Mouse (Mus musculus) CH12.LX (cell line): ENCODE measurements around the gene Rnf123. TPM values are rescaled to one million over a fixed set of nuclear protein-coding genes. Genes with fewer than 3 reads are reported as not detected.

ENCODE experiments used
- DNase-seq: peaks from one replicate; pipeline ENCODE4 v3.0.0-alpha.2; 2013; ENCODE audit errors: extremely low read depth
- H3K27ac ChIP-seq: 2 replicates; pipeline ENCODE4 v1.5.1; 2012; ENCODE audit warnings: low read depth, mild to moderate bottlenecking, control low read depth, moderate library complexity; ENCODE audit not compliant: insufficient read depth
- H3K27me3 ChIP-seq: replicated peaks from 2 replicates; pipeline ENCODE3; 2012; ENCODE audit warnings: inconsistent platforms
- H3K36me3 ChIP-seq, 2 experiments: replicated peaks in 1 of 2; 2 replicates each; pipeline versions ENCODE3 to v1.6.1; 2012; ENCODE audit warnings: inconsistent platforms in 1 of 2, low read length in 1 of 2, mild to moderate bottlenecking in 1 of 2, mixed read lengths in 1 of 2, moderate library complexity in 1 of 2; ENCODE audit not compliant: control insufficient read depth in 1 of 2, insufficient read depth in 1 of 2
- H3K4me1 ChIP-seq, 2 experiments: 2 replicates each; pipeline ENCODE4 v1.6.1; 2012; ENCODE audit warnings: inconsistent platforms in 1 of 2, moderate library complexity in 1 of 2; ENCODE audit not compliant: insufficient read depth in 2 of 2, control insufficient read depth in 1 of 2
- H3K4me2 ChIP-seq: 2 replicates; pipeline ENCODE4 v1.6.1; 2012; ENCODE audit warnings: low read depth, mild to moderate bottlenecking, control low read depth; ENCODE audit not compliant: poor library complexity, insufficient read depth, severe bottlenecking
- H3K4me3 ChIP-seq, 3 experiments: fragments of 150-350 bp in 1 of 3; sonication (generic) in 1 of 3; replicated peaks in 1 of 3; 2 replicates each; pipeline versions ENCODE3 to v1.5.1; 2011 to 2012; ENCODE audit warnings: low read depth in 2 of 3, low read length in 2 of 3, mild to moderate bottlenecking in 2 of 3, moderate library complexity in 2 of 3, control low read depth in 1 of 3, improper control_type of control experiment in 1 of 3, inconsistent platforms in 1 of 3, mixed read lengths in 1 of 3; ENCODE audit not compliant: poor library complexity in 1 of 3
- H3K79me2 ChIP-seq: replicated peaks from 2 replicates; pipeline ENCODE4 v1.6.1; 2012; ENCODE audit warnings: mild to moderate bottlenecking, moderate library complexity; ENCODE audit not compliant: control insufficient read depth, poor library complexity, insufficient read depth, severe bottlenecking; ENCODE audit errors: extremely low read depth
- H3K9ac ChIP-seq: 2 replicates; pipeline ENCODE4 v1.6.1; 2012; ENCODE audit warnings: low read depth, mild to moderate bottlenecking, control low read depth, moderate library complexity; ENCODE audit not compliant: insufficient read depth
- H3K9me3 ChIP-seq: replicated peaks from 2 replicates; pipeline ENCODE3; 2012; ENCODE audit warnings: low read length, inconsistent platforms, mixed read lengths
- BHLHE40 ChIP-seq: IDR thresholded peaks from 2 replicates; pipeline ENCODE4 v1.6.1; 2011; ENCODE audit warnings: mild to moderate bottlenecking, low read depth, low read length, improper control_type of control experiment
- CHD1 ChIP-seq: IDR thresholded peaks from 2 replicates; pipeline ENCODE4 v1.6.1; 2012; ENCODE audit warnings: low read depth, low read length, improper control_type of control experiment, inconsistent platforms
- CHD2 ChIP-seq: IDR thresholded peaks from 2 replicates; pipeline ENCODE4 v1.6.1; 2011; ENCODE audit warnings: low read length, improper control_type of control experiment
- CTCF ChIP-seq, 2 experiments: IDR thresholded peaks in 1 of 2; conservative IDR thresholded peaks in 1 of 2; 2 replicates each; pipeline ENCODE4 v1.5.1; 2011 to 2012; ENCODE audit warnings: low read depth in 2 of 2, low read length in 2 of 2, improper control_type of control experiment in 1 of 2, inconsistent platforms in 1 of 2, mild to moderate bottlenecking in 1 of 2, moderate library complexity in 1 of 2
- E2F4 ChIP-seq: IDR thresholded peaks from 2 replicates; pipeline ENCODE4 v1.6.1; 2011; ENCODE audit warnings: low read depth, low read length, improper control_type of control experiment; ENCODE audit not compliant: insufficient replicate concordance
- ELF1 ChIP-seq: IDR thresholded peaks from 2 replicates; pipeline ENCODE4 v1.6.1; 2014; ENCODE audit warnings: low read depth, mild to moderate bottlenecking, inconsistent platforms, low read length, improper control_type of control experiment
- EP300 ChIP-seq: IDR thresholded peaks from 2 replicates; pipeline ENCODE4 v1.6.1; 2011; ENCODE audit warnings: low read length, improper control_type of control experiment
- ETS1 ChIP-seq: conservative IDR thresholded peaks from 2 replicates; pipeline ENCODE4 v1.6.1; 2012; ENCODE audit warnings: low read depth, mild to moderate bottlenecking, inconsistent platforms, low read length, improper control_type of control experiment, moderate library complexity
- GABPA ChIP-seq: IDR thresholded peaks from 2 replicates; pipeline ENCODE4 v1.6.1; 2012; ENCODE audit warnings: low read depth, low read length, improper control_type of control experiment, inconsistent platforms; ENCODE audit not compliant: insufficient replicate concordance
- HCFC1 ChIP-seq: IDR thresholded peaks from 2 replicates; pipeline ENCODE4 v1.6.1; 2012; ENCODE audit warnings: low read depth, mild to moderate bottlenecking, inconsistent platforms, low read length, improper control_type of control experiment
- IRF4 ChIP-seq: IDR thresholded peaks from 2 replicates; pipeline ENCODE4 v1.6.1; 2014; ENCODE audit warnings: low read depth, mild to moderate bottlenecking, inconsistent platforms, low read length, improper control_type of control experiment
- JUN ChIP-seq: IDR thresholded peaks from 2 replicates; pipeline ENCODE4 v1.6.1; 2011; ENCODE audit warnings: low read depth, mild to moderate bottlenecking, low read length, improper control_type of control experiment, moderate library complexity; ENCODE audit not compliant: insufficient read depth
- JUND ChIP-seq: conservative IDR thresholded peaks from 2 replicates; pipeline ENCODE4 v1.6.1; 2011; ENCODE audit warnings: low read depth, low read length, improper control_type of control experiment
- KAT2A ChIP-seq: IDR thresholded peaks from 2 replicates; pipeline ENCODE4 v1.6.1; 2012; ENCODE audit warnings: low read length, improper control_type of control experiment, inconsistent platforms; ENCODE audit not compliant: insufficient replicate concordance
- MAFK ChIP-seq: IDR thresholded peaks from 2 replicates; pipeline ENCODE4 v1.6.1; 2011; ENCODE audit warnings: low read length, improper control_type of control experiment; ENCODE audit not compliant: insufficient replicate concordance
- MAX ChIP-seq: IDR thresholded peaks from 2 replicates; pipeline ENCODE4 v1.6.1; 2011; ENCODE audit warnings: low read length, improper control_type of control experiment
- MAZ ChIP-seq: IDR thresholded peaks from 2 replicates; pipeline ENCODE4 v1.6.1; 2012; ENCODE audit warnings: low read depth, mild to moderate bottlenecking, inconsistent platforms, low read length, improper control_type of control experiment, moderate library complexity
- MEF2A ChIP-seq: IDR thresholded peaks from 2 replicates; pipeline ENCODE4 v1.6.1; 2014; ENCODE audit warnings: low read depth, mild to moderate bottlenecking, inconsistent platforms, low read length, improper control_type of control experiment, borderline replicate concordance
- MXI1 ChIP-seq: IDR thresholded peaks from 2 replicates; pipeline ENCODE4 v1.6.1; 2011; ENCODE audit warnings: mild to moderate bottlenecking, low read depth, low read length, improper control_type of control experiment
- MYC ChIP-seq: IDR thresholded peaks from 2 replicates; pipeline ENCODE4 v1.6.1; 2011; ENCODE audit warnings: low read depth, mild to moderate bottlenecking, improper control_type of control experiment, low read length
- NELFE ChIP-seq: IDR thresholded peaks from 2 replicates; pipeline ENCODE4 v1.6.1; 2011; ENCODE audit warnings: low read depth, low read length, improper control_type of control experiment
- NRF1 ChIP-seq: IDR thresholded peaks from 2 replicates; pipeline ENCODE4 v1.6.1; 2014; ENCODE audit warnings: low read depth, mild to moderate bottlenecking, inconsistent platforms, low read length, improper control_type of control experiment, moderate library complexity
- PAX5 ChIP-seq: IDR thresholded peaks from 2 replicates; pipeline ENCODE4 v1.6.1; 2012; ENCODE audit warnings: low read length, inconsistent platforms, mixed read lengths
- POLR2A ChIP-seq: IDR thresholded peaks from 2 replicates; pipeline ENCODE4 v1.6.1; 2011; ENCODE audit warnings: low read depth, mild to moderate bottlenecking, improper control_type of control experiment, low read length
- POLR2AphosphoS2 ChIP-seq: IDR thresholded peaks from 2 replicates; pipeline ENCODE4 v1.6.1; 2011; ENCODE audit warnings: low read depth, low read length, improper control_type of control experiment
- RAD21 ChIP-seq: IDR thresholded peaks from 2 replicates; pipeline ENCODE4 v1.6.1; 2011; ENCODE audit warnings: low read depth, mild to moderate bottlenecking, low read length, improper control_type of control experiment, moderate library complexity
- RCOR1 ChIP-seq: conservative IDR thresholded peaks from 2 replicates; pipeline ENCODE4 v1.6.1; 2012; ENCODE audit warnings: low read depth, mild to moderate bottlenecking, inconsistent platforms, low read length, improper control_type of control experiment
- SIN3A ChIP-seq: IDR thresholded peaks from 2 replicates; pipeline ENCODE4 v1.6.1; 2012; ENCODE audit warnings: low read length, improper control_type of control experiment, inconsistent platforms
- SMC3 ChIP-seq: IDR thresholded peaks from 2 replicates; pipeline ENCODE4 v1.6.1; 2011; ENCODE audit warnings: low read depth, low read length, improper control_type of control experiment
- TBP ChIP-seq: conservative IDR thresholded peaks from 2 replicates; pipeline ENCODE4 v1.6.1; 2011; ENCODE audit warnings: low read depth, low read length, improper control_type of control experiment
- TCF12 ChIP-seq: IDR thresholded peaks from 2 replicates; pipeline ENCODE4 v1.6.1; 2014; ENCODE audit warnings: low read depth, mild to moderate bottlenecking, inconsistent platforms, low read length, improper control_type of control experiment
- UBTF ChIP-seq: IDR thresholded peaks from 2 replicates; pipeline ENCODE4 v1.6.1; 2012; ENCODE audit warnings: low read depth, mild to moderate bottlenecking, inconsistent platforms, low read length, improper control_type of control experiment, moderate library complexity
- USF1 ChIP-seq: IDR thresholded peaks from 2 replicates; pipeline ENCODE4 v1.6.1; 2014; ENCODE audit warnings: low read depth, mild to moderate bottlenecking, inconsistent platforms, low read length, improper control_type of control experiment
- USF2 ChIP-seq: conservative IDR thresholded peaks from 2 replicates; pipeline ENCODE4 v1.6.1; 2011; ENCODE audit warnings: low read depth, low read length, improper control_type of control experiment
- ZC3H11A ChIP-seq: IDR thresholded peaks from 2 replicates; pipeline ENCODE4 v1.6.1; 2012; ENCODE audit warnings: low read depth, mild to moderate bottlenecking, inconsistent platforms, low read length, improper control_type of control experiment
- ZKSCAN1 ChIP-seq: IDR thresholded peaks from 2 replicates; pipeline ENCODE4 v1.6.1; 2012; ENCODE audit warnings: low read depth, inconsistent platforms, low read length, improper control_type of control experiment, borderline replicate concordance
- ZMIZ1 ChIP-seq: IDR thresholded peaks from 2 replicates; pipeline ENCODE4 v1.6.1; 2012; ENCODE audit warnings: low read depth, mild to moderate bottlenecking, inconsistent platforms, low read length, improper control_type of control experiment
- ZNF384 ChIP-seq: IDR thresholded peaks from 2 replicates; pipeline ENCODE4 v1.6.1; 2012; ENCODE audit warnings: low read depth, low read length, improper control_type of control experiment, inconsistent platforms
- dilution Hi-C: fragments of 300-500 bp; cut with MboI; formaldehyde crosslinking; loops from 2 replicates; pipeline ENCODE4 v1.14.3; 2020; ENCODE audit warnings: low sequenced_read_pairs; ENCODE audit not compliant: extremely low pct_unique_long_range_greater_than_20kb, extremely low pct_ligation_motif_present
- in situ Hi-C: fragments of 300-500 bp; cut with MboI; formaldehyde crosslinking; loops from 3 replicates; pipeline ENCODE4 v1.14.3; 2019; ENCODE audit warnings: low sequenced_read_pairs, low pct_ligation_motif_present, low pct_unique_long_range_greater_than_20kb, mixed read lengths
- polyA plus RNA-seq: library from polyadenylated mRNA; unstranded; fragments of >175 nt; gene quantifications from 2 replicates; pipeline ENCODE4 v1.2.1, GENCODE M21; 2012; ENCODE audit warnings: low read depth; ENCODE audit not compliant: insufficient read length
- total RNA-seq, 2 experiments: library from RNA; depleted of rRNA; stranded (reverse); fragments of 300-350 nt in 1 of 2; fragments of >200 nt in 1 of 2; gene quantifications; 2 replicates each; pipeline ENCODE4 v1.2.3; 2012 to 2014

Rnf123 gene
- total and polyA plus RNA-seq, 3 experiments, result 10.0 to 50.0 (median 28.8) TPM

- in situ Hi-C loops (loop anchor here (10.0 kb wide), 1 partner anchor 180 kb away; no protein-coding TSS in a partner anchor), dilution Hi-C loops (no loop called here)
- TF ChIP-seq MXI1, result peak; percentile 99
- TF ChIP-seq CHD2, result peak; percentile 92
- TF ChIP-seq MYC, result peak; percentile 99
- peak; percentile 72 for TF ChIP-seq NELFE
- TF ChIP-seq PAX5, result no peak
- no peak for TF ChIP-seq E2F4
- TF ChIP-seq MEF2A, result peak; percentile 46; the same call in 1 of the 2 replicates
- TF ChIP-seq JUND, result no peak
- TF ChIP-seq SMC3, result no peak
- peak; percentile 52; the same call in 1 of the 2 replicates for TF ChIP-seq EP300
- TF ChIP-seq TCF12, result peak; percentile 93
- no peak for TF ChIP-seq CTCF (conservative IDR thresholded peaks at IDR 0.05 in 1 of 2, IDR thresholded peaks at IDR 0.05 in 1 of 2; ENCODE audit: low read depth in 2 of 2, low read length in 2 of 2)
- TF ChIP-seq USF2, result no peak
- peak; percentile 26; the same call in 1 of the 2 replicates for TF ChIP-seq USF1
- TF ChIP-seq MAX, result peak; percentile 99
- TF ChIP-seq ZMIZ1, result peak; percentile 81
- TF ChIP-seq RCOR1, result peak; percentile 81
- TF ChIP-seq KAT2A, result 0 out of 2 replicates have a peak, but pooled peaks have one; percentile 59
- TF ChIP-seq ZC3H11A, result no peak
- TF ChIP-seq JUN, result no peak
- peak; percentile 96 for TF ChIP-seq BHLHE40
- TF ChIP-seq CHD1, result 0 out of 2 replicates have a peak, but pooled peaks have one; percentile 37
- TF ChIP-seq UBTF, result peak; percentile 94; the same call in 1 of the 2 replicates
- peak; percentile 96 for TF ChIP-seq ELF1
- TF ChIP-seq HCFC1, result peak; percentile 69
- peak; percentile 76 for TF ChIP-seq ETS1
- no peak for TF ChIP-seq TBP
- no peak for TF ChIP-seq MAFK
- peak; percentile 77; the same call in 1 of the 2 replicates for TF ChIP-seq IRF4
- TF ChIP-seq POLR2A, result peak; percentile 79
- TF ChIP-seq ZNF384, result no peak
- TF ChIP-seq SIN3A, result peak; percentile 98
- TF ChIP-seq GABPA, result no peak
- no peak; the same call in 1 of the 2 replicates for TF ChIP-seq RAD21
- TF ChIP-seq POLR2AphosphoS2, result no peak; the same call in 1 of the 2 replicates
- TF ChIP-seq MAZ, result peak; percentile 83
- no peak for TF ChIP-seq ZKSCAN1
- no peak for TF ChIP-seq NRF1
- Histone ChIP-seq H3K9me3 (no peaks in the 10 kb centered on the region), H3K36me3 (peaks cover 16 to 66% of the 10 kb centered on the region in 2 experiments), H3K4me3 (peak overlapping the region; percentile 68 to 80 (median 79)), H3K79me2 (peaks cover 5% of the 10 kb centered on the region), H3K27me3 (no peaks in the 10 kb centered on the region), H3K27ac (peak overlapping the region; percentile 51), H3K4me1 (peaks cover 11 to 47% of the 10 kb centered on the region in 2 experiments), H3K4me2 (peak overlapping the region; percentile 76), H3K9ac (peak overlapping the region; percentile 57)
- peak; percentile 88 for DNase-seq
Measured at GRCm38 (mm10) chr9:108104766-108105548, 21.8 kb upstream of the Rnf123 start.
